Mouse (Mus musculus) left cerebral cortex, adult 11 months (tissue): ENCODE measurements at regions not wholly inside any gene's neighbourhood (a gene's known extent, or its start where the extent isn't known, plus 50 kb on each side); places are given as distances from the start of the nearest gene placed in this dataset.
"Not testable (repeated sequence)": the region's sequence is repeated elsewhere in the genome, so short reads cannot be mapped to it uniquely, and the experiment has no call there.

Experiments used
- DNase-seq: peaks from one replicate; pipeline ENCODE4 v3.0.0; 2022; ENCODE audit warnings: low spot score

DNA sequence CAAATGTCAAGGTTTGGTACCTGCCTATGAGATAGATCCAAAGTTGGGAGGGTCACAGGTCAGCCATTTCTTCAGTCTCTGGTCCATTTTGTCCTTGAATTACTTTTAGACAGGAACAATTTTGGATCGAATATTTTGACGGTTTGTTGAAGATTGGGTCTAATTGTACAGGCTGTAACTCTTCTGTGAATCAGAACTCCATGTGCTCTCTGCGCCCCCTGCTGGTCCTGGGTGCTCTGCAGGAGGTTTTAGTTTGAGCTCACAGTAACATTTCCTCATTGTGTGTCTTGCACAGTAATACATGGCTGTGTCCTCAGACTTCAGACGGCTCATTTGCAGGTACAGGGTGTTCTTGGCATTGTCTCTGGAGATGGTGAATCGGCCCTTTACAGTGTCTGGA, 158.1 kb downstream of the Adam6a start:
- DNase-seq: not testable (repeated sequence)

DNA sequence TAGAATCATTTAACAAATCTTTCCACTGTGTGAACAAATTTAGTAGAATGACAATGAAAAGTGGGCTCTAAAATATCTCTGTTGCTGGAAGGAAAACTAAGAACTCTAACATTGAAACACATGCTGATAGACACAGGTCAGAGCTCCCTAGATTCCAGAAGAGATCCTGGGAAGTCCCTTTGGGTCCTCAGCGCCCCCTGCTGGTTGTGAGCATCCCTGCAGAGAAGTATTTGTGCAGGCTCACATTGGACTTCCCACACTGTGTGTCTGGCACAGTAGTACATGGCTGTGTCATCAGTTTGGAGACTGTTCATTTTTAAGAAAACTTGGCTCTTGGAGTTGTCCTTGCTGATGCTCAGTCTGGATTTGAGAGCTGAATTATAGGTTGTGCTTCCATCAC, 172.7 kb downstream of the Adam6a start:
- DNase-seq: peak; percentile 0

DNA sequence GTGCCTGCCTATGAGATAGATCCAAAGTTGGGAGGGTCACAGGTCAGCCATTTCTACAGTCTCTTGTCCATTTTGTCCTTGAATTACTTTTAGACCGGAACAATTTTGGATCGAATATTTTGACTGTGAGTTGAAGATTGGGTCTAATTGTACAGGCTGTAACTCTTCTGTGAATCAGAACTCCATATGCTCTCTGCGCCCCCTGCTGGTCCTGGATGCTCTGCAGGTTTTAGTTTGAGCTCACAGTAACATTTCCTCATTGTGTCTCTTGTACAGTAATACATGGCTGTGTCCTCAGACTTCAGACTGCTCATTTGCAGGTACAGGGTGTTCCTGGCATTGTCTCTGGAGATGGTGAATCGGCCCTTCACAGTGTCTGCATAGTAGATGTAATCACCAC, 192.1 kb downstream of the Adam6a start:
- DNase-seq: no peak

DNA sequence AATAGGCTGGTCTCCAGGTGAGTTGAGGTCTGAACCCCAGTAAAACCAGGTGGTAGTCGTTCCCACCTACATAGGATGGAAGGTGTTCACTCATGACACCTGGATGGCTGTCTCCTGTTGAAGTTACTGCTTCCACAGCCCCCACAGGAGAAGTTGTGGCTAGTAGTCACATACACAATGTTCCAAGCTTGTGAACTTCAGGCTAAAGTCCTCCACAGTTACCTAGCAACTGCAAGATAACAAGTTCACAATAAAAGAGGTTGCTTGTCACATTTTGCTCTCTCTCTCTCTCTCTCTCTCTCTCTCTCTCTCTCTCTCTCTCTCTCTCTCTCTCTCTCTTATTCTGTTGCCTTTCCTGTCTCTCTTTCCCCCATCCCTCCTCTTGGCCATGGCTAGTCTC, 202.6 kb downstream of the Adam6a start:
- no peak for DNase-seq

DNA sequence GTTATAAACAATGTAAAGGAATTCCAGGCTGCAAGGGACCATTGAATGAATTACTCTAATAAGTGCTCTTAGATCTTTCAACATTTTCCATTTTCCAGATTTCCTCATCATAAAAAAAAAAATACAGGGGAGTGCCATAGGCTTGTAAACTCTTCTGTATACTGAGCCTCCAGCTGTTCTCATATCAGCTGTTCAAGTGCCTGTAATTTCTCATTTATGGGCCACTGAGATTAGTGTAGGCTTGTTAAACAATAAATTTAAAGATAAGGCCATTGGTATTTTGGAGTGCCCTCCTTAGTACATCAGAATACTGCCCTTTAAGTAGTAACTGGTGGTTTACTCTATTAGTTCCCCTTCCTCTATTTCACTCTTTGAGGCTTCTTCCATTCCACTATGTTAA, 204.3 kb downstream of the Adam6a start:
- no peak for DNase-seq

DNA sequence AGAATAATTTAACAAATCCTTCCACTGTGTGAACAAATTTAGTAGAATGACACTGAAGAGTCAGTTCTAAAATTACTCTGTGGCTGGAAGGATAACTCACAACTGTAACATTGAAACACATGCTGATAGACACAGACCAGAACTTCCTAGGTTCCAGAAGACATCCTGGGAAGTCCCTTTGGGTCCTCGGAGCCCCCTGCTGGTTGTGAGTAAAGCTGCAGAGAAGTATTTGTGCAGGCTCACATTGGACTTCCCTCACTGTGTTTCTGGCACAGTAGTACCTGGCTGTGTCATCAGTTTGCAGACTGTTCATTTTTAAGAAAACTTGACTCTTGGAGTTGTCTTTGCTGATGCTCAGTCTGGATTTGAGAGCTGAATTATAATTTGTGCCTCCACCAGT, 225.9 kb downstream of the Adam6a start:
- no peak for DNase-seq

DNA sequence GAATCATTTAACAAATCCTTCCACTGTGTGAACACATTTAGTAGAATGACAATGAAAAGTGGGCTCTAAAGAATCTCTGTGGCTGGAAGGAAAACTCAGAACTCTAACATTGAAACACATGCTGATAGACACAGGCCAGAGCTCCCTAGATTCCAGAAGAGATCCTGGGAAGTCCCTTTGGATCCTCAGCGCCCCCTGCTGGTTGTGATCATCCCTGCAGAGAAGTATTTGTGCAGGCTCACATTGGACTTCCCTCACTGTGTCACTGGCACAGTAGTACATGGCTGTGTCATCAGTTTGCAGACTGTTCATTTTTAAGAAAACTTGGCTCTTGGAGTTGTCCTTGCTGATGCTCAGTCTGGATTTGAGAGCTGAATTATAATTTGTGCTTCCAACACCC, 252.2 kb downstream of the Adam6a start:
- DNase-seq: not testable (repeated sequence)

DNA sequence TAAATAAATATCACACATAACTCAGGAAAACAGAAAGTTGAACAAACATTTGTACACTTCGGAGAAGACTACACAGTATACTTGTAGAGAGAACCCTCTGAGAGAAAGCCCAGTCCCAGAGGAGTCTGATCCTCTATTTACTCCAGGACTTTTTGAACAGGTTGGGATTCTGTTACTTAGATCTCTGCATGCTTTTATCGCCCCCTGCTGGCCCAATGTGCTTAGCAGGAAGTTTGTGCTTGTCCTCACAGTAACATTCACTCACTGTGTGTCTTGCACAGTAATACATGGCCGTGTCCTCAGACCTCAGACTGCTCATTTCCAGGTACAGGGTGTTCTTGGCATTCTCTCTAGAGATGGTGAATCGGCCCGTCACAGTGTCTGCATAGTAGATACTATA, 282.7 kb downstream of the Adam6a start:
- DNase-seq: no peak

DNA sequence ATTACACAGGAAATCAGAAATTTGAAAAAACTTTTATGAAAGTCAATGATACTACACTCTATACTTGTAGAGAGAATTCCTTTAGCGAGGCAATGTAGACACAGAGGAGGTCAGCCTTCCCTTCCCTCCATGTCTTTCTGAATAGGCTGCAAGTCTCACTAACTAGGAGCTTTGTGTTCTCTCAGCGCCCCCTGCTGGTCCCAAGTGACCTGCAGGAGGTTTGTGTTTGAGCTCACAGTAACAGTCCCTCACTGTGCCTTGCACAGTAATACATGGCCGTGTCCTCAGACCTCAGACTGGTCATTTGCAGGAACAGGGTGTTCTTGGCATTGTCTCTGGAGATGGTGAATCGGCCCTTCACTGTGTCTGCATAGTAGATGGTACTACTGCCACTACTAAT, 315.2 kb downstream of the Adam6a start:
- DNase-seq: no peak

DNA sequence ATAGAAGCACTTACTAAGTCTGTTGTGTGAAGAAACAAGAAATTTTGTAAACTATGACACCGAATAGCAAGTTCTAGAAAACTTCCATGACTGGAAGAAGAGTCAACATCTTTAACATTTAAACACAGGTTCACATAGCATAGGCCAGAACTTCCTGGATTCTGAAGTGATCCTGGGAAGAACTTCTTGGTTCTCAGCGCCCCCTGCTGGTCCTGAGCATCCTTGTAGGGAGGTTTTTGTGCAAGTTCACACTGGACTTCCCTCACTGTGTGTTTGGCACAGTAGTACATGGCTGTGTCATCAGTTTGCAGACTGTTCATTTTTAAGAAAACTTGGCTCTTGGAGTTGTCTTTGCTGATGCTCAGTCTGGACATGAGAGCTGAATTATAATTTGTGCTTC, 335.1 kb downstream of the Adam6a start:
- no peak for DNase-seq

DNA sequence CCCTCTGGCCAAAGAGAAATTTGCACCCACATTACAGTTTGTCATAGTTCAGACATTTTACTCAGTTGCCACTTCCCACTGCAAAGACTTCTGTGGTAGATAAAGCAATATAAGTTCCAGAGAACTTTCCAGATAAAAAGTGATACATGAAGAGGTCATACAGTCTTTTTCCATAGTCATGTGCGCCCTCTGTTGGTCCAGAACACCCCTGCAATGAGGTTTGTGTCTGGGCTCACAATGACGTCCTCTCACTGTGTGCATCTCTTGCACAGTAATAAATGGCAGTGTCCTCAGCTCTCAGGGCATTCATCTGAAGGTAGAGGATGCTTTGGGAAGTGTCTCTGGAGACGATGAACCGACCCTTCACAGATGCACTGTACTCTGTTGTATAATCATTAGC, 352.4 kb downstream of the Adam6a start:
- DNase-seq: no peak

DNA sequence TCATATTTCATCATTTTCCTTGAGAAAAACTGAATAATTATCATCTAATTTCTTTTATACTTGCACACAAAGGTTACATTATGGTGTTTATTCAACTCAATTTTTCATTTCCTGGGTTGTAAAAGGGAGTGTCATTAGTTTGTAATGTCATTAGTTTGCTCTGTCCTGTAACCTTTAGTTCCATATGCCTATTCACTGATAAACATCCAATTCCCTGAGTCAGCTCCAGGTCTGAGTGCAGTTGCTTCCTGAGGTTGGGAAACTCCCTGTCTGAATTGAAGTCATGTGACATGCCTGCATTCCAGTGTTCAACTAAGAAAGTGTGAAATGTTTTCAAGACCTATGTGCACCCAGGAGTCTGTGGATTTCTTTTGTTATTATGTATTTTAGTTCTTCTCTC, 362.8 kb downstream of the Adam6a start:
- DNase-seq: no peak

DNA sequence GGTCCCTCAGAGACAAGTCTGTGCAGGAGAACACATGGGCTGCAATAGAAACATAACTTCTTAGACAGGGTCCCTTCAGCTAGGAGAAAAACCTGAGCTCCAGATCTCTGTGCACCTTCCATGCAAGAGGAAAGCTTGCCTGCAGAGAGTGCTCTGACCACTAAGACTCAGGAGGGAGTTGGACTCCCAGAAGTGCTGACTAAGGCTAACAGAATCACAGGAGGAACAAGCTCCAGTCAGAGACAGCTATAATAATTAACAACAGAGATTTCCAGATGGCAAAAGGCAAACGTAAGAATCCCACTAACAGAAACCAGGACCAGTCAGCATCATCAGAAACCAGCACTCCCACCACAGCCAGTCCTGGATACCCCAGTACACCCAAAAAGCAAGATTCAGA, 364.0 kb downstream of the Adam6a start:
- no peak for DNase-seq

DNA sequence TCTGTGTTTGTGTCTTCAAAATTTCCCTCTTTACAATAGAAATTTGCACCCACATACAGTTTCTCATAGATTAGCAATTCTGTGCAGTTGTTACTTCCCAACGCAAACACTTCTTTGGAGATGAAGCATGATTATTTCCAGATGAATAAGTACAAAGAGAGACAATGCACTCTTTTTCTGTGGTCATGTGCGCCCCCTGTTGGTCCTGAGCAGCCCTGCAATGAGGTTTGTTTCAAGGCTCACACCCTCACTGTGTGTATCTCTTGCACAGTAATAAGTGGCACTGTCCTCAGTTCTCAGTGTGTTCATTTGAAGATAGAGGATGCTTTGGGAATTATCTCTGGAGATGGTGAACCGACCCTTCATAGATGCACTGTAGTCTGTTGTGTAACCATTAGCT, 368.1 kb downstream of the Adam6a start:
- no peak for DNase-seq

DNA sequence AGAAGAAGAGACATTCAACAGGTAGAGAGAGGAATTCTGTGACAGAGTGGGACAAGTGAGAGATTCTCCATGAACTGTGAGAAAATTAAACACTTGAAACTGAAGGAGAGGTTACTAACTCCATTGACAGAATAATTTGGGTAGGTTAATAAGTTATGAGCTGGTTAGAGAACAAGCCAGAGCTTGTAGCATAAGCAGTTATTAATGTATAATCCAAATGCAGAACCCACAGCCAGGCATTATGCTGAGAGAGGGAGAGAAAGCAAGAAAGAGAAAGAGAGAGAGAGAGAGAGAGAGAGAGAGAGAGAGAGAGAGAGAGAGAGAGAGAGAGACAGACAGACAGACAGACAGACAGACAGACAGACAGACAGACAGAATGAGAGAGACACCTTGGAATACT, 397.0 kb downstream of the Adam6a start:
- no peak for DNase-seq

DNA sequence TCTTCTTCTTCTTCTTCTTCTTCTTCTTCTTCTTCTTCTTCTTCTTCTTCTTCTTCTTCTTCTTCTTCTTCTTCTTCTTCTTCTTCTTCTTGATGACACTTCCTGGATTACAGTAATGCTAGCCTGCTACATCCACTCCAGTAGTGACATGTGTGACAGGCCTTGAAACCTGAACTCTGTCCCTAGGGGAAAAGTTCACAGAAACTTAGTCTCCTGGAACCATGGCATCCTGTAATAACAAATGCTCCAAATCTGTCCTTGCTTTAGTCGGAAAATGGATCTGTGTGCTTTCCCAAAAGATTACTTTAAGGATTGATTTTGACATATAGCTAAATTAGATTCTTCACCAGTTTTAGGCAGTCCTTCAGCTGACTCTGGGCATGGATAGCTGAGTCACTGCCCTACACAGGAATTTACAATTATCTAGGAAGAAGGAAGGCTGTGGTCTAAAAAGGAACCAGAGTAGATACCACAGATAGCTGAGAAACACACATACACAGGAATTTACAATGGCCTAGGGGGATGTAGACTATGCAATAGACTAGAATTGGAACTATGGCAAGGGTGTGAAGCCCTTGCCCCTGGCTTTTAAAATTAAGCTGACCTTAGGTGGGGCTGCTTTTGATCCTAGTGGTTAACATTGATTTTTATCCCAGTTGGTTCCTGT, 400.1 kb downstream of the Adam6a start:
- DNase-seq: not testable (repeated sequence)

DNA sequence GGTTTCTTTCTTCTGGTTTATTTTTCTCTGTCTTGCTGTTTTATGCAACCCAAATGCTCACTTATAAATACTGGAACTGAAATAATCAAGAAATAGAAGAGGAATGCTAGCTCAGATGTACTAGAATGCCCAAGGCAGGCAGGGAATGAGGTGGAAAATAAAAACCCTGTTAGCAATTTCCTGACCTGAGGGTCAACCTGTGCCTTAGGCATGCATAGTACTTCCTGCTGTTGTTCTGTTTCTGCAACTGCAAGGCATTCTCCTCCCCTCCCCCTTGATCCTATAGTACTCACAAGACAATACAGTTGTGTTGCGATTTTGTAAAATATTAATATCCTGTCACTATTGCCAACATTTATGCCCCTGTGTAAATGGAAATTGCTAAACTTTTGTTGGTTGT, 402.1 kb downstream of the Adam6a start:
- DNase-seq: not testable (repeated sequence)

DNA sequence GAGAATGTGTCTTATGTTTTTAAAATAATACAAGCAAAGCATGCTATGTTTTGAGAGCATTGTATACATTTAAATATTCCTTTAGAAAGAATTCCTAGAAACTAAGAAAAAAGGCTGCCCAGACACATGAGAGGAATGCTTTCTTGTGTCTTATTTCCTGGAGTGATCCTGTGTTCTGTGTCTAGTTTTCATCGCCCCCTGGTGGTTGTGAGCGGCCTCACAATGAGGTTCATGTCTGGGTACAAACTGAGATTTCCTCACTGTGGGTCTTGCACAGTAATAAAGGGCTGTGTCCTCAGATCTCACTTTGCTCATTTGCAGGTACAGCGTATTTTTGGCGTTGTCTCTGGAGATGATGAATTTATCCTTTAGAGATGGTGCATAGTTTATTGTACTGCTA, 404.3 kb downstream of the Adam6a start:
- not testable (repeated sequence) for DNase-seq

DNA sequence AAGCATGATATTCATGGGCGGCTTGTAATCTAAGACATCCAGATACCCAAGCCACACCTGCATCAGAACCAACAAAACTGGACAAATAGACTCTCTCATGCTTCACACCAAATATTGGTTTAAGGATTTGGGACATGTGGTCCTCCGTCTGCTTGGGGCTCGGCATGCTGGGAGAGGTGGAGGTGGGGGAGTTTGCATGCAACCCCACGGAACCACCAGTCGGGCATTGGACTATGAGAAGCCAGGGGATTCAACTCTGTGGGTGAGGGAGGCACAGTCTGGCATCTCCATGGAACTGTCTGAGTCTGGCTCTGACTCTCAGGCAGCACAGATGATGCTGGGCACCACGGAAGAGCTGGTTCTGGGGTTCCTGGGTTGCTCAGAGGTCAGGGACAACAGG, 430.6 kb downstream of the Adam6a start:
- DNase-seq: no peak

DNA sequence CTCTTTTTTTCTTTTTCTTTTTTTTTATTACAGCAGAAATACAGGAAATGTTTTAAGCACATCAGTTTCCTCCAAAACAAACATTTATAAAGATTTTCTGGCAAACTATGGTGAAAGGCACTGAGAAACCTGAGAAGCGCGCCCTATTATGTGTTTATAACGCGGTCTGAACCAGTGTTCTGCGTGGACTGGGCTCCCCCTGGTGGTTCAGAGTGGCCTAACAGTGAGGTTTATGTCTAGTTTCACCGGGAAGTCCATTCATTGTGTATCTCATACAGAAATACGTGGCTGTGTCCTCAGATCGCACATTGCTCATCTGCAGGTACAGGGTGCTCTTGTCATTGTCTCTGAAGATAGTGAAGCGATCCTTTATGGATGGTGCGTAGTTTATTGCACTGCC, 437.9 kb downstream of the Adam6a start:
- DNase-seq: peak; percentile 27

DNA sequence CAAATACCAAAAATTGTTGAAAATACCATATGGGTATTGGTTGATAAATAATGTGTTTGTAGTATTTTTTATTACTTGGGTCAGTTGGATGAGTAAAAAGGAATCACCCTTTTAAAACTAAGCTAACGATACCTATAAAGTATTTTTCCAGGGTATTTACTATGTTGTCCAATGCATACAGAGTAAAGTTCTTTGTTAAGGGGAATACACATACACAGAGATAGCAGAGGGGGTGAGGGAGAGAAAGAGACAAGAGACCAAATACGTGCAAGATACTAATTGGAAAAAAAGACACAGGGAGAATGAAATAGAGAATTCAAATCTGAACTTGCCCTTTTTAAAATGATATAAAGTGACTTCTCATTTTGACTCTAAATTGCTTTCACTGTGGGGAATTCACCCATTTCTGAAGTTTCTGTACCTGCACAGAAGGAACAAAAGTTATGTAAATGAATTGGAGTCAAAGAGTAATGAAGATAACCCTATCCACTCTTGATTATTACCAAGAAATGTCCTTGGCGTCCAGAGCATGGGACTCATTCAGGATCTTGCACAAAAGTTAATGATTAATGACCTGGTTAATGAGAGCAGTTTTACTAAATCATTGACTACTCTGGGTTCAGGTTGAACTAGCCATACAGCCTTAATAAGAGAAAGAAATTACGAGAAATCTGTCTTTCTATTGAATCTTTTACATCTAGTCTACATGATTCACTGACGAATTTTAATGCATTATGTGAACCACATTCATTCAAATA, 443.7 kb downstream of the Adam6a start:
- no peak for DNase-seq

DNA sequence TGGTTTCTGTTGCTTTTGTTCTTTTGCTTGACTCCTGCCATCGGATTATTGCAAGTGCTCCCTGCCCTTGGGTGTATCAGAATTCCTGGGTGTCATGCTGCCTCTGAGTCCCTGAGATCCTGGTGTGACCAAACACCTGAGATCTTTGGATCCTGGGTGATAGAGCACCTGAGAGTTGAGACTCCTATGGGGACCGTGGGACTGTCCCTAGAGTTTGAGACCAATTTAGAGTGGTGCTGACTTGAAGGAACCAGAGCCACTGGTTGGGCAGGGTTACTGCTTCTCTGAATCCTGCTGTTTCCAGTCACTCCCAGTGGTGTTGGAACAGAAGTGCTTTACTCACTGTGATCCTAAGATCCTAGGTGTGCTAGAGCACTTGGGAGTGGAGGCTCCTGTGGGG, 448.7 kb downstream of the Adam6a start:
- DNase-seq: no peak

DNA sequence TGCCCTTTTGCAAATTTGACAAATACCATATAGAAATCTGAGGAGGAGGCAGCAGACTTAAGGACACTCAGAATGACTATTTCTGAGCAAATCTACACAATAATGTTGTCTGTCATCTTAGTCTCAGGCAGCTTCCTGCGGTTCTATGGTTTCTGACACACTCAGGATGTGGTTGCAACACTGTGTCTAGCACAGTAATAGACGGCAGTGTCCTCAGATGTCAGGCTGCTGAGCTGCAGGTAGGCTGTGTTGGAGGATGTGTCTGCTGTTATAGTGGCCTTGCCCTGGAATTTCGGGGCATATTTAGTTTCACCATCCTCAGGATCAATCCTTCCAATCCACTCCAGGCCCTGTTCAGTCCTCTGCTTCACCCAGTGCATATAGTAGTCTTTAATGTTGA, 450.6 kb downstream of the Adam6a start:
- not testable (repeated sequence) for DNase-seq

DNA sequence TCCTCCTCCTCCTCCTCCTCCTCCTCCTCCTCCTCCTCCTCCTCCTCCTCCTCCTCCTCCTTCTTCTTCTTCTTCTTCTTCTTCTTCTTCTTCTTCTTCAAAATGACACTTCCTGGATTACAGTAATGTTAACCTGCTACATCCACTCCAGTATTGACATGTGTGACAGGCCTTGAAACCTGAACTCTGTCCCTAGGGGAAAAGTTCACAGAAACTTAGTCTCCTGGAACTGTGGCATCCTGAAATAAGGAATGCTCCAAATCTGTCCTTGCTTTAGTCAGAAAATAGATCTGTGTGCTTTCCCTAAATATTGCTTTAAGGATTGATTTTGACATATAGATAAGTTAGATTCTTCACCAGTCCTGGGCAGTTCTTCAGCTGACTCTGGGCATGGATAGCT, 464.8 kb downstream of the Adam6a start:
- not testable (repeated sequence) for DNase-seq
